Mouse (Mus musculus) E14TG2a.4 (cell line): Measurements from ENCODE around the gene Klkb1.

ENCODE experiments used
- CTCF ChIP-seq: conservative IDR thresholded peaks from 2 replicates; pipeline ENCODE4 v1.5.1; 2014; ENCODE audit warnings: low read length
- NANOG ChIP-seq: IDR thresholded peaks from 2 replicates; pipeline ENCODE4 v1.6.1; 2014; ENCODE audit warnings: borderline replicate concordance, low read length, mixed read lengths
- POU5F1 ChIP-seq: IDR thresholded peaks from 2 replicates; pipeline ENCODE4 v1.6.1; 2014; ENCODE audit warnings: low read length, borderline replicate concordance

DNA sequence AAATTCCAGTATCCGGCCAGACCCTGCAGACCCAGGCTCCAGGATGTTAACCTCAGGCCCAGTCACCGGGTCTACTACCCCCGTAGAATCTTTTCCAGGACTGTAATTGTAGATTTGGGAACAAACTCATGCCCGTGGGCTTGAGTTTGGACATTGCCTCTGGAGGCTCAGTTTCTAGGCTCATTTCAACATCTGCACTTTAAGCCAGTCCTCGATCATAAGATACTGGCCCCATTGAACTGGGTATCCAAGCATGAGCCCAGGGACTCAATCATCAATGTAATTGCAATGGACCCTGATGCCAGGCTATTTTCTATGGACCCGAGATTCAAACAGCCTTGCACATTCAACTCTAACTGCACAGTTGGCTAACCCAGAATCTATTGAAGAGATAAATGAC, 617 bp upstream of the Klkb1 start:
- TF ChIP-seq CTCF (no peak), POU5F1 (no peak), NANOG (no peak)
